ENCODE assay signal across 8 mouse cellular contexts in the genomic region with DNA sequence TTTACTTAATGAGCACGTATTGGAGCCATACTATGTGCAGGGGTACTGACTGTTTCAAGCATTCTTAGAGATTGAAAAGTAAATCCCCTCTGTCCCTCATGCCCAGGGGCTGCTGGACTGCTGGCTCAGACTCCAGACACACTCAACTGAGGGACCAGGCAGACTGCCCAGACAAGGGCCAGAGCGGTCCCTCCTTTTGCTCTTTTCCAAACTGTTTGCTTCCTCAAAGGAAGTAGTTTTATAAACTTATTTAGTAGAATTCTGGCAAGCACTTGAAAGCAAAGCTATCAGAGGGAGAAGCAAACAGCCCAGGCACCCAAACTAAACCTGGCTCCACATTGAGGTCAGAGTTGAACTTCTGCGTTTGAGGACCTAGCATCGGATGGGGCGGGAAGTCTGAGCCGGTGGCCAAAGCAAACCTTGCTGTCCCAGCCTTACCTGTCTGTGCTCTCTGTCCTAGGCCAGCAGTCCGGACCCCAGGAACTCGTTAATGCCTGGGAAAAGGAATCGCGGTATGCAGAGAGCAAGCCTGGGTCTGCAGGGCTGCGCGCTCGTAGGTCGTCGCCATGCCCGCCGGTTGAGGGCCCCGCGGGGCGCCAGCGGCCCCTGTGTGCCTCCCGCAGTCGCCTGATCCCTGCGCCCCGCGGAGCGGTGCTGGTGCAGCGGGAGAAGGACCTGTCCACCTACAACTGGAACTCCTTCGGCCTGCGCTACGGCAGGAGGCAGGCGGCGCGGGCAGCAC. TPM values are rescaled to one million over a fixed set of nuclear protein-coding genes. Genes with fewer than 3 reads are reported as not detected.
A peak's percentile ranks its signal among the peaks of the same experiment; 100 is the strongest.
DNase-seq lines count a peak whose midpoint lies in the region; ATAC-seq and TF ChIP-seq lines count a peak whose summit lies in the region.

No protein-coding gene starts in this region.

- no peak overlapping the region for H3K27ac ChIP-seq in heart, embryonic 13.5 days (replicated peaks)
- H3K27ac ChIP-seq in embryonic facial prominence, embryonic 15.5 days (replicated peaks): no peak overlapping the region
- no peak overlapping the region for H3K27ac ChIP-seq in limb, embryonic 14.5 days (replicated peaks; ENCODE audit: low read depth, low read length)
- H3K27ac ChIP-seq in midbrain, embryonic 15.5 days: no peak overlapping the region

- H3K27me3 ChIP-seq in heart, embryonic 13.5 days (replicated peaks): peaks cover 57% of the 10 kb centered on the region
- H3K27me3 ChIP-seq in embryonic facial prominence, embryonic 15.5 days: peaks cover 38% of the 10 kb centered on the region
- H3K27me3 ChIP-seq in limb, embryonic 14.5 days (ENCODE audit: control insufficient read depth, insufficient read depth, low read length): peaks cover 26% of the 10 kb centered on the region; the same call in 1 of the 2 replicates
- no peaks in the 10 kb centered on the region for H3K27me3 ChIP-seq in midbrain, embryonic 15.5 days (replicated peaks)

- ATAC-seq in heart, embryonic 13.5 days (ENCODE audit: extremely low read depth, insufficient number of reproducible peaks, low FRiP score, low TSS enrichment): no peak
- no peak for ATAC-seq in embryonic facial prominence, embryonic 15.5 days (ENCODE audit: insufficient number of reproducible peaks, low FRiP score, low TSS enrichment, low read depth)
- no peak for ATAC-seq in limb, embryonic 14.5 days (ENCODE audit: low FRiP score, low read depth)
- no peak for ATAC-seq in midbrain, embryonic 15.5 days (replicated peaks)

- peaks cover 9% of the 10 kb centered on the region for H3K4me1 ChIP-seq in heart, embryonic 13.5 days
- peaks cover 8% of the 10 kb centered on the region; the same call in 1 of the 2 replicates for H3K4me1 ChIP-seq in embryonic facial prominence, embryonic 15.5 days
- no peaks in the 10 kb centered on the region; the same call in none of the 2 replicates for H3K4me1 ChIP-seq in limb, embryonic 14.5 days (ENCODE audit: control insufficient read depth, insufficient read depth, low read length)
- H3K4me1 ChIP-seq in midbrain, embryonic 15.5 days: peaks cover 32% of the 10 kb centered on the region

- 10% methylated on average over 34 of the region's 34 CpGs for WGBS in heart, embryonic 13.5 days
- WGBS in embryonic facial prominence, embryonic 15.5 days: 6% methylated on average over 34 of the region's 34 CpGs
- 7% methylated on average over 34 of the region's 34 CpGs for WGBS in limb, embryonic 14.5 days
- 8% methylated on average over 34 of the region's 34 CpGs for WGBS in midbrain, embryonic 15.5 days

- H3K4me3 ChIP-seq in heart, embryonic 13.5 days: peak overlapping the region; percentile 45
- peak overlapping the region; percentile 22; the same call in 1 of the 2 replicates for H3K4me3 ChIP-seq in embryonic facial prominence, embryonic 15.5 days (replicated peaks)
- H3K4me3 ChIP-seq in limb, embryonic 14.5 days (replicated peaks; ENCODE audit: low read length): peak overlapping the region; percentile 31
- H3K4me3 ChIP-seq in midbrain, embryonic 15.5 days: peak overlapping the region; percentile 23

- TF ChIP-seq POLR2A in limb, embryonic 14.5 days (IDR thresholded peaks at IDR 0.05; ENCODE audit: borderline replicate concordance, extremely low read depth, insufficient read depth, insufficient read length): no peak

- peak overlapping the region; percentile 58 for H3K9ac ChIP-seq in heart, embryonic 13.5 days
- no peak overlapping the region for H3K9ac ChIP-seq in embryonic facial prominence, embryonic 15.5 days
- 0 out of 2 replicates have a peak overlapping the region, but pooled peaks have one; percentile 36 for H3K9ac ChIP-seq in limb, embryonic 14.5 days (ENCODE audit: low read depth, low read length, severe bottlenecking)
- peak overlapping the region; percentile 11; the same call in 1 of the 2 replicates for H3K9ac ChIP-seq in midbrain, embryonic 15.5 days

- DNase-seq in heart, adult 8-10 months (ENCODE audit: low spot score): no peak
- no peak for DNase-seq in limb, embryonic 14.5 days (ENCODE audit: low spot score)
- DNase-seq in spleen, postnatal 14 days (ENCODE audit: low spot score in 2 of 2): no peak
- no peak for DNase-seq in adrenal gland, adult 8-10 months
- no peak for DNase-seq in spleen, adult 12 weeks (ENCODE audit: low spot score)

- no peaks in the 10 kb centered on the region for H3K9me3 ChIP-seq in heart, embryonic 13.5 days
- no peaks in the 10 kb centered on the region for H3K9me3 ChIP-seq in embryonic facial prominence, embryonic 15.5 days (replicated peaks)
- H3K9me3 ChIP-seq in limb, embryonic 14.5 days (ENCODE audit: control insufficient read depth, low read length): no peaks in the 10 kb centered on the region
- H3K9me3 ChIP-seq in midbrain, embryonic 15.5 days: no peaks in the 10 kb centered on the region

- H3K36me3 ChIP-seq in heart, embryonic 13.5 days: no peaks in the 10 kb centered on the region
- H3K36me3 ChIP-seq in embryonic facial prominence, embryonic 15.5 days: no peaks in the 10 kb centered on the region
- H3K36me3 ChIP-seq in limb, embryonic 14.5 days (ENCODE audit: control insufficient read depth, insufficient read depth, low read length): no peaks in the 10 kb centered on the region
- no peaks in the 10 kb centered on the region for H3K36me3 ChIP-seq in midbrain, embryonic 15.5 days (replicated peaks)

- H3K4me2 ChIP-seq in heart, embryonic 13.5 days: peak overlapping the region; percentile 71
- H3K4me2 ChIP-seq in embryonic facial prominence, embryonic 15.5 days (replicated peaks): peak overlapping the region; percentile 51
- peak overlapping the region; percentile 52 for H3K4me2 ChIP-seq in limb, embryonic 14.5 days (replicated peaks; ENCODE audit: low read depth, low read length, severe bottlenecking)
- peak overlapping the region; percentile 48 for H3K4me2 ChIP-seq in midbrain, embryonic 15.5 days

RNA-seq across cellular contexts. Expression of a gene that starts 7.4 kb away (rescaled TPM):
- polyA plus RNA-seq in heart, embryonic 13.5 days (2015; fragmentation: Nextera tagmentation; extraction: Ambion mirVana): 0.60 TPM in 1 of 2 replicates, not detected in the other
- total RNA-seq in heart, adult 8-10 months (2022): not detected
- 0.49 TPM in 1 of 2 replicates, not detected in the other for polyA plus RNA-seq in embryonic facial prominence, embryonic 15.5 days (2015; fragmentation: Nextera tagmentation; extraction: Ambion mirVana)
- polyA plus RNA-seq in limb, embryonic 14.5 days (2012; rRNA removed): not detected in 2 replicates
- polyA plus RNA-seq in limb, embryonic 14.5 days (2014; fragmentation: Nextera tagmentation; extraction: Ambion mirVana): not detected in 2 replicates
- not detected in 2 replicates for polyA plus RNA-seq in midbrain, embryonic 15.5 days (2015; fragmentation: Nextera tagmentation; extraction: Ambion mirVana)
- not detected for total RNA-seq in adrenal gland, adult 8-10 months (2022)

RNA-seq across cellular contexts. Expression of a gene that starts 19.5 kb away (rescaled TPM):
- polyA plus RNA-seq in heart, embryonic 13.5 days (2015; fragmentation: Nextera tagmentation; extraction: Ambion mirVana): 0.13 and 0.18 TPM in 2 replicates
- not detected for total RNA-seq in heart, adult 8-10 months (2022)
- polyA plus RNA-seq in embryonic facial prominence, embryonic 15.5 days (2015; fragmentation: Nextera tagmentation; extraction: Ambion mirVana): 0.48 TPM in 1 of 2 replicates, not detected in the other
- not detected in 2 replicates for polyA plus RNA-seq in limb, embryonic 14.5 days (2012; rRNA removed)
- not detected in 2 replicates for polyA plus RNA-seq in limb, embryonic 14.5 days (2014; fragmentation: Nextera tagmentation; extraction: Ambion mirVana)
- 0.17 TPM in 1 of 2 replicates, not detected in the other for polyA plus RNA-seq in midbrain, embryonic 15.5 days (2015; fragmentation: Nextera tagmentation; extraction: Ambion mirVana)
- total RNA-seq in adrenal gland, adult 8-10 months (2022): 1 to 10 TPM in 2 of 4 experiments, not detected in 2; 1.2 to 1.9 TPM

RNA-seq across cellular contexts. Expression of a gene that starts 21.2 kb away (rescaled TPM):
- 0.39 TPM in 1 of 2 replicates, not detected in the other for polyA plus RNA-seq in heart, embryonic 13.5 days (2015; fragmentation: Nextera tagmentation; extraction: Ambion mirVana)
- total RNA-seq in heart, adult 8-10 months (2022): under 1 TPM in 1 of 4 experiments, not detected in 3; 0.19 TPM
- polyA plus RNA-seq in embryonic facial prominence, embryonic 15.5 days (2015; fragmentation: Nextera tagmentation; extraction: Ambion mirVana): 0.16 and 0.24 TPM in 2 replicates
- 0.58 and 2.8 TPM in 2 replicates for polyA plus RNA-seq in limb, embryonic 14.5 days (2012; rRNA removed)
- 0.48 TPM in 1 of 2 replicates, not detected in the other for polyA plus RNA-seq in limb, embryonic 14.5 days (2014; fragmentation: Nextera tagmentation; extraction: Ambion mirVana)
- polyA plus RNA-seq in midbrain, embryonic 15.5 days (2015; fragmentation: Nextera tagmentation; extraction: Ambion mirVana): 0.18 TPM in 1 of 2 replicates, not detected in the other
- total RNA-seq in adrenal gland, adult 8-10 months (2022): 1 to 10 TPM in 3 of 4 experiments, under 1 TPM in 1; 0.97 to 5.8 (median 4.7) TPM

RNA-seq across cellular contexts. Expression of a gene that starts 34.3 kb away (rescaled TPM):
- 1.5 and 1.6 TPM in 2 replicates for polyA plus RNA-seq in heart, embryonic 13.5 days (2015; fragmentation: Nextera tagmentation; extraction: Ambion mirVana)
- under 1 TPM; 0.16 to 0.69 (median 0.33) TPM for total RNA-seq in heart, adult 8-10 months (2022)
- 6.2 and 6.5 TPM in 2 replicates for polyA plus RNA-seq in embryonic facial prominence, embryonic 15.5 days (2015; fragmentation: Nextera tagmentation; extraction: Ambion mirVana)
- 1.4 TPM in 2 replicates for polyA plus RNA-seq in limb, embryonic 14.5 days (2012; rRNA removed)
- 0.91 and 1.4 TPM in 2 replicates for polyA plus RNA-seq in limb, embryonic 14.5 days (2014; fragmentation: Nextera tagmentation; extraction: Ambion mirVana)
- polyA plus RNA-seq in midbrain, embryonic 15.5 days (2015; fragmentation: Nextera tagmentation; extraction: Ambion mirVana): 20.0 and 21.9 TPM in 2 replicates
- 10 to 100 TPM in 2 of 4 experiments, 1 to 10 TPM in 2; 6.0 to 34.7 (median 13.4) TPM for total RNA-seq in adrenal gland, adult 8-10 months (2022)
